ENCODE assay signal across 8 mouse cellular contexts in genomic region chr2:162943931-162944330, GRCm38 (mm10). TPM values are rescaled to one million over a fixed set of nuclear protein-coding genes. Genes with fewer than 3 reads are reported as not detected.
DNase-seq lines count a peak whose midpoint lies in the region; ATAC-seq lines count a peak whose summit lies in the region.

No protein-coding gene starts in this region.

- H3K27me3 ChIP-seq in neural tube, embryonic 11.5 days (ENCODE audit: control insufficient read depth, insufficient read depth, low read length) = peaks cover 15% of the 10 kb centered on the region
- H3K27me3 ChIP-seq in forebrain, embryonic 12.5 days = peaks cover 35% of the 10 kb centered on the region
- 0 out of 2 replicates have a peak, but pooled peaks cover 2% of the 10 kb centered on the region for H3K27me3 ChIP-seq in limb, embryonic 11.5 days (ENCODE audit: control insufficient read depth, insufficient read depth, low read length)
- H3K27me3 ChIP-seq in splenic B cell, adult 2 months (ENCODE audit: control insufficient read depth, insufficient read depth, low read length, poor library complexity, severe bottlenecking) = peaks cover 3% of the 10 kb centered on the region; the same call in 1 of the 2 replicates

- no peaks in the 10 kb centered on the region for H3K9me3 ChIP-seq in neural tube, embryonic 11.5 days (ENCODE audit: control insufficient read depth, low read length)
- H3K9me3 ChIP-seq in forebrain, embryonic 12.5 days = no peaks in the 10 kb centered on the region
- no peaks in the 10 kb centered on the region for H3K9me3 ChIP-seq in limb, embryonic 11.5 days (ENCODE audit: control insufficient read depth, low read length)

- no peak overlapping the region for H3K4me3 ChIP-seq in neural tube, embryonic 11.5 days (ENCODE audit: low read depth, low read length)
- peak overlapping the region; percentile 59 for H3K4me3 ChIP-seq in forebrain, embryonic 12.5 days (replicated peaks)
- H3K4me3 ChIP-seq in limb, embryonic 11.5 days (ENCODE audit: low read depth, low read length) = peak overlapping the region; percentile 50

- ATAC-seq in neural tube, embryonic 11.5 days (ENCODE audit: insufficient read depth, low FRiP score, low TSS enrichment) = no peak
- ATAC-seq in forebrain, embryonic 12.5 days (ENCODE audit: low FRiP score) = no peak
- no peak for ATAC-seq in limb, embryonic 11.5 days (ENCODE audit: insufficient number of reproducible peaks, low FRiP score, low TSS enrichment, low read depth)

- 0 out of 2 replicates have a peak, but pooled peaks cover 2% of the 10 kb centered on the region for H3K36me3 ChIP-seq in neural tube, embryonic 11.5 days (ENCODE audit: control insufficient read depth, insufficient read depth, low read length)
- peaks cover 19% of the 10 kb centered on the region for H3K36me3 ChIP-seq in forebrain, embryonic 12.5 days (replicated peaks)
- peaks cover 3% of the 10 kb centered on the region; the same call in 1 of the 2 replicates for H3K36me3 ChIP-seq in limb, embryonic 11.5 days (ENCODE audit: control insufficient read depth, insufficient read depth, low read length)
- peaks cover 5% of the 10 kb centered on the region for H3K36me3 ChIP-seq in splenic B cell, adult 2 months (ENCODE audit: control insufficient read depth, insufficient read depth, low read length, poor library complexity, severe bottlenecking)

- no peak overlapping the region for H3K27ac ChIP-seq in neural tube, embryonic 11.5 days (ENCODE audit: low read depth, low read length)
- no peak overlapping the region for H3K27ac ChIP-seq in forebrain, embryonic 12.5 days
- H3K27ac ChIP-seq in limb, embryonic 11.5 days (replicated peaks; ENCODE audit: low read depth, low read length) = no peak overlapping the region

- WGBS in neural tube, embryonic 11.5 days = 10% methylated on average over 11 of the region's 11 CpGs
- WGBS in forebrain, embryonic 12.5 days = 6% methylated on average over 11 of the region's 11 CpGs
- 8% methylated on average over 11 of the region's 11 CpGs for WGBS in limb, embryonic 11.5 days

- DNase-seq in neural tube, embryonic 11.5 days (ENCODE audit: low spot score) = no peak
- DNase-seq in neural tube, embryonic 10.5 days (ENCODE audit: extremely low spot score, low spot score) = no peak
- DNase-seq in limb, embryonic 11.5 days (ENCODE audit: low spot score) = no peak
- peak; percentile 31 for DNase-seq in splenic B cell, adult 2 months (ENCODE audit: low read depth, low spot score)
- DNase-seq in ovary, postnatal 10 days (ENCODE audit: low spot score) = no peak
- no peak for DNase-seq in cerebellum, postnatal 25 days
- no peak for DNase-seq in gastrocnemius, adult 18-20 months (ENCODE audit: low spot score)

- H3K4me1 ChIP-seq in neural tube, embryonic 11.5 days (ENCODE audit: control insufficient read depth, insufficient read depth, low read length) = 0 out of 2 replicates have a peak, but pooled peaks cover 2% of the 10 kb centered on the region
- peaks cover 17% of the 10 kb centered on the region for H3K4me1 ChIP-seq in forebrain, embryonic 12.5 days
- 0 out of 2 replicates have a peak, but pooled peaks cover 7% of the 10 kb centered on the region for H3K4me1 ChIP-seq in limb, embryonic 11.5 days (ENCODE audit: control insufficient read depth, insufficient read depth, low read length)

- H3K4me2 ChIP-seq in neural tube, embryonic 11.5 days (ENCODE audit: low read depth) = peak overlapping the region; percentile 93; the same call in 1 of the 2 replicates
- peak overlapping the region; percentile 96 for H3K4me2 ChIP-seq in forebrain, embryonic 12.5 days
- peak overlapping the region; percentile 97 for H3K4me2 ChIP-seq in limb, embryonic 11.5 days (ENCODE audit: low read depth, severe bottlenecking)

- no peak overlapping the region for H3K9ac ChIP-seq in neural tube, embryonic 11.5 days (ENCODE audit: low read length)
- H3K9ac ChIP-seq in forebrain, embryonic 12.5 days = no peak overlapping the region
- H3K9ac ChIP-seq in limb, embryonic 11.5 days (ENCODE audit: low read length) = no peak overlapping the region

RNA-seq across cellular contexts. Expression of gene L3mbtl1, which starts 0.7 kb away (rescaled TPM):
- 0.05 TPM in 1 of 2 replicates, not detected in the other for polyA plus RNA-seq in neural tube, embryonic 11.5 days (2014; fragmentation: Nextera tagmentation; extraction: Ambion mirVana)
- polyA plus RNA-seq in forebrain, embryonic 12.5 days (2016; fragmentation: Nextera tagmentation; extraction: Ambion mirVana) = 0.11 and 0.82 TPM in 2 replicates
- 0.04 and 0.17 TPM in 2 replicates for polyA plus RNA-seq in limb, embryonic 11.5 days (2014; fragmentation: Nextera tagmentation; extraction: Ambion mirVana)
- not detected for total RNA-seq in gastrocnemius, adult 18-20 months (2021)

RNA-seq across cellular contexts. Expression of gene Srsf6, which starts 12.6 kb away (rescaled TPM):
- polyA plus RNA-seq in neural tube, embryonic 11.5 days (2014; fragmentation: Nextera tagmentation; extraction: Ambion mirVana) = 272 and 284 TPM in 2 replicates
- 266 and 279 TPM in 2 replicates for polyA plus RNA-seq in forebrain, embryonic 12.5 days (2016; fragmentation: Nextera tagmentation; extraction: Ambion mirVana)
- 322 and 333 TPM in 2 replicates for polyA plus RNA-seq in limb, embryonic 11.5 days (2014; fragmentation: Nextera tagmentation; extraction: Ambion mirVana)
- total RNA-seq in gastrocnemius, adult 18-20 months (2021) = 10 to 100 TPM; 38.1 to 38.4 TPM

RNA-seq across cellular contexts. Expression of gene Sgk2, which starts 43.2 kb away (rescaled TPM):
- polyA plus RNA-seq in neural tube, embryonic 11.5 days (2014; fragmentation: Nextera tagmentation; extraction: Ambion mirVana) = not detected in 2 replicates
- polyA plus RNA-seq in forebrain, embryonic 12.5 days (2016; fragmentation: Nextera tagmentation; extraction: Ambion mirVana) = not detected in 2 replicates
- not detected in 2 replicates for polyA plus RNA-seq in limb, embryonic 11.5 days (2014; fragmentation: Nextera tagmentation; extraction: Ambion mirVana)
- total RNA-seq in gastrocnemius, adult 18-20 months (2021) = not detected
